Mouse (Mus musculus): ENCODE results near the gene Ppan.
A peak's percentile ranks its signal among the peaks of the same experiment; 100 is the strongest.

Gene Ppan

DNA sequence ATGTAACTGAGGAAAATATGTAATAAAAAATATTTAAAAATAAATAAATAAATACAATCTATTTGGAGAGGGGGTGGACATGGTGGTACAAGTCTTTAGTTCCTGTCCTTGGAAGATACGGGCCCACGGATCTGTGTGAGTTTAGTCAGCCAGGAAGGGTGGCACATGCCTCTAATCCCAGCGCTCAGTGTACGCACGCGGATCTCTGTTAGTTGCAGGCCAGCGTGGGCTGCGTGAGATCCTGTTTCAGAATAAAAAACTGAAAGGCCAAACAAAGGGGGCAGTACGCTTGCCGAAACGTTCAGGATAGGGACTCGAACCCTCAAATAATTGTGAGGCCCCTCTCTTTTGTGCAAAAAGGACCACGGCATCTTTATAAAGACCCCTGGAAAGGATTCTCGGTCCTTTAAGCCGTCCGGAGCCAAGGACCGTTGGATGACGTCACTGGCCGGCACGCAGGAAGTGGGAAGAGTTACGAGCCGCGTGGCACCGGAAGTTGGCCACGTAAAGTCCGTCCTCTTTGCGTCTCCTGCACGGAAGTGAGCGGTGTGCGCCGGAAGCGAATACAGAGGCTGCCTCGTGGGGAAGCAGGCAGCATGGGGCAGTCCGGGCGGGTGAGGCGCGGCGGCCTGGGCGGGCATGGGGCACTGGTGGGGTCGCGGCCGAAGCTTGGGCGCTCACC, at the start of gene Ppan:
Gene Ppan, plus strand, starts transcription at position 472 of the 682 bp plus-strand sequence.
- DNase-seq = peak; percentile 96

DNA sequence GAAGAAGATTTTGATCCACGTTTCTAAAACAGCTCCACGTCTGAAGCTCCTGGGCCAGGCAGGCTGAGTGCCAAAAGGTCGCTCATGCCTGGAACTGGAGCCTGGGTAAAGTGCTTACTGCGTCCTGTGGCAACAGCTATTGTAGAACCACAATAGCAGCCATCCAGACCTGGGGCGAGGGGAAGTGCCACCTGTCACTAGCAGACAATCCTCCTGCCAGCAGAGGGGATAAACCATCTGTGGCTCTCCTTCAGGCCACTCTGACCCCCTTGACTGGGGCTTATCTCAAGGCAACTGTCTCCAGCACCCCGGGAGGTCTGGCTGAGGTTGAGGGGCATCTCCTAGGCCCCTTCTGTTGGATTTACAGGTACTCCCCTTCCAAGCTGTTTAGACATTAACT, 49.0 kb upstream of the Ppan start:
- peak; percentile 15 for DNase-seq

DNA sequence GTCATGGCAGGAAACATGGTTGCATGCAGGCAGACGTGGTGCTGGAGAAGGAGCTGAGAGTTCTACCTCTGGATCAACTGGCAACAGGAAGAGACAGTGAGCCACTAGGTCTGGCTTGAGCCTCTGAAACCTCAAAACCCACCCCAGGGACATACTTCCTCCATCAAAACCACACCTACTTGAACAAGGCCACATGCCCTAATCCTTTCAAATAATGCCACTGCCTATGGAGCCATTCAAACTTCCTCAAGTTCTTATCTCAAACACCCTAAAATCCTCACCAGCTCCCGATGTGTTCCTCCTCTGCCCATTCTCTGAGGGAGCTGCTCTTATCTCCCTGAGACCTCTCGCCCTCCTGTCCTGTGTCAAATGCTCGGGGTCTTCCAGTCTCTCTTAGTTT, 45.8 kb upstream of the Ppan start:
- DNase-seq = no peak

DNA sequence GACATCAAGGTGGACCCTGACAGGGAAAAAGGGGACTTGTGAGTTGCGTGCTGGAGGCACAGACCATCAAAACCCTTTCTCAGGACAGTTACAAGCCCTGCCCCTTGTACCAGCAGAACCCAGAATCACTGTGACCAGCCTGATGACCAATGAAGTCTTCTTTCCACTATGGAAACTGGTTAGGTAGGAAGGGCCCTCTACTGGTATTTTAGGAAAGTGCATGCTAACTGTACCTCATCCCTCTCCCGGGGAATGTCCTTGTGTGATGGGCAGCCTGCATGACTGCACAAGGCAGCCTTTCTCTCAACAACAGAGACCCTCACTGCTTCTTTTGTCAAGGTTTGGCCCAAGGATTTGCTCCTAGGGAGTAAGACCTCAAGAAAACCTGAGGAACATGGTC, 45.3 kb upstream of the Ppan start:
- DNase-seq = no peak

DNA sequence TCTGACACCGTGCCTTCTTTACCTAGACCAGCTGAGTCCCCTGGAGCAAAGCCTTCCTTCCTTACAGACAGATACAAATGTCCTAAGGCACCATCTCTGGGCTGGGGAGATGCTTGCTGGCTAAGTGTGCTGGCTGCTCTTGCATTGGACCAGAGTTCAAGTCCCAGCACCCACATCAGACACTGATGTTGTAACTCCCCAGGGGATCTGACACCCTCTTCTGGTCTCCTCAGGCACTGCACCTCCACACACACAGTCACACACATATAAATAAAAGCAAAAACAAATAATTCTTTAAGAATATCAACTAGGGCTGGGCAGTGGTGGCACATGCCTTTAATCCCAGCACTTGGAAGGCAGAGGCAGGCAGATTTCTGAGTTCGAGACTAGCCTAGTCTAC, 37.8 kb upstream of the Ppan start:
- DNase-seq = no peak

DNA sequence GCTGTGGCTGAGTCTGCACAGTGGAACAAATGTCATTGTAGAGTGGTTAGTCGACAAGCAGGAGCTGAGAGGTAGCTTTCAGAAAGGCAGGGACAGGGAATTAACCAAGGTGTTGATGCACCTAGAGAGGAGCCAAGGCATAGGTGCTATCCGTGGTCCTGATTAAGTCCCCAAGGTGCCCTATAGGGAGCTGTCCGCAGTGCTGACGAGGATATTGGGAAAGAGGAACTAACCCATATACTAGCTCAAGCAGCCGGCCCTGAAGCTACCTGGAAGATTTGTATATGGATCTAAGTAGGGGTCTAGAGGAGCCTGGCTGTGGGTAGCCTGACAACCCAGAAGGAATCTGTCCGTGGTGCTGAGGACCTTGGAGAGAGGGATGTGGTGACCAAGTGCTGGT, 30.8 kb upstream of the Ppan start:
- no peak for DNase-seq

DNA sequence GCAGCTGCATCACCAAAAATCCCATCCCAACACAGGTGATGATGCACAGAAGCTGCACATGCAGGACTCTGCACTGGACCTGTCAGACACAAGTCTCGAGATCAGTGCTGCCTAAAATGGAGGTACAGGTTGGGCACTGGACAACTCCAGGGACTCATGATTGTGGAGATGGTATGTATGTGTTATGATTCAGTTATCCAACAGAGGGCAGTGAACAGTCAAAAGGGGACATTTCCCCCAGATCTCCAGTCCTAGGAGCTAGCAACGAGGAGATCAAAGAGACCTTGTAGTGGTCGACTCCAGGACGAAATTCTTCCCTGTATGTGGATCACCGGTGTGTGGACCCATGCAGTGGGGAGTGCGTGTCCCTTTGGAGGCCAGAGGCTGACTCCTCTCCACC, 28.0 kb upstream of the Ppan start:
- DNase-seq = no peak

DNA sequence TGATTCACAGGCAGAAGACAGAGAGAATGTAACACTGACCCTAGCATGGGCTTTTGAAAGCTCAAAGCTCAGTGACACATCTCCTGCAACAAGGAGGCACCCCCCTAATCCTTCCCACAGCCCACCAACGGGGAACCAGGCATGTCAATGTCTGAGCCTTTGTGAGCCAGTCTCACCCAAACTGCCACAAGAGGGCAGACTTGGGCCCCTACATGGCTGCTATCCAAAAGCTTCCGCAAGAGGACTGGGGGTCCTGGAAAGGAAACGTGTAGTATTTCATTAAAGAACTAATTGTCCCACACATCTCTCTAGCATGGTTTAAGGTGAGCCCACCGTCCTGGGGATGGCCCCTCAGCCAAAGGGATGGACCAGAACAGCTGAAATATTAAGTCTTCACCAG, 26.2 kb upstream of the Ppan start:
- no peak for DNase-seq

- no peak for DNase-seq
Observed at GRCm38 (mm10) chr9:20862225-20862624, 25.8 kb upstream of the Ppan start.

DNA sequence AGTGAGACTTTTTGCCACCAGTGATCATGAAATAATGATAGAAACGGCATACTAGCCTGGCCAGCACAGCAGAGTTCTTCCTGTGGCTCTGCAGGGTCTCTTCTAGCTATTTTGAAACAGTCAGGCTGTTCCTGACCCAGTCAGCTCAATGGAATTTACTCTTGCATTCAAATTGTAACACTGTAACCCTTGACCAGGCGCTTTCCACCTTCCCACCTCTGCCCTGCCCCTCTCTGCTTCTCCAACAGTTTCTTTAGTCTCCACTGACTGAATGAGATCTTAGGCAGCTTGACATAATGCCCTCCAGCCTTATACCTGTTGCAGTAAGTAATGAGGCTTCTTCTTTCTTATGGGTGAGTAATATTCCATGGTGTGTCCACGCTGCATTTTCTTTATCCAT, 21.1 kb upstream of the Ppan start:
- DNase-seq = no peak

DNA sequence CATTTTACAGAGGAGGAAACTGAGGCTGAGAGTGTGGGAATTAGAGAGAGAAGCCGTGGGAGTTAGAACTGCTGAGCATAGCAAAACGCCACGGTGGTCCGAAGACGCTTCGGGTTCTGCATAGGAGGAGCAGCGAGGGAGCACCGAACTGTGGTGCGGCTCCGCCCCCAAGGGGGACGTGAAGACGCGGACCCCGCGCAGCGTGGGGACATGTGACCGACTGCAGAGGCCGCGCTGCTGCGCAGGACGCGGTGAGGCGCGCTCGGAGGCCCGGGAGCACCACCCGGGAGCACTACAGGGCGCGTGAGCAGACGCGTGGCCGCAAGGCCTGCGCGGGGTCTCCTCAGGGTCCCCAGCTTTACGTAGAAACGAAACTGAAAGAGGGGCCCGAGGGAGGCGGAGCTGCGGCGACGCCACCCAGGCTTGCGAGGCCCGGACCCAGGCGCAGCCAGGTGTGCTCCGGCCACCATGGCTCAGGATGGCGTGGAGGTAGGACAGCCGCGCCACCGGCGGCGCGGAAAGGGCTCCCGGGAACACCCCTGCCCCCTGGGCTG, 19.4 kb upstream of the Ppan start, which contains the start of gene A230050P20Rik:
Gene A230050P20Rik, plus strand, starts transcription at position 195 of the 554 bp plus-strand sequence.
- DNase-seq = peak; percentile 82

GRCm38 (mm10) chr9:20869246-20869645, 18.7 kb upstream of the Ppan start:
- peak; percentile 50 for DNase-seq

DNA sequence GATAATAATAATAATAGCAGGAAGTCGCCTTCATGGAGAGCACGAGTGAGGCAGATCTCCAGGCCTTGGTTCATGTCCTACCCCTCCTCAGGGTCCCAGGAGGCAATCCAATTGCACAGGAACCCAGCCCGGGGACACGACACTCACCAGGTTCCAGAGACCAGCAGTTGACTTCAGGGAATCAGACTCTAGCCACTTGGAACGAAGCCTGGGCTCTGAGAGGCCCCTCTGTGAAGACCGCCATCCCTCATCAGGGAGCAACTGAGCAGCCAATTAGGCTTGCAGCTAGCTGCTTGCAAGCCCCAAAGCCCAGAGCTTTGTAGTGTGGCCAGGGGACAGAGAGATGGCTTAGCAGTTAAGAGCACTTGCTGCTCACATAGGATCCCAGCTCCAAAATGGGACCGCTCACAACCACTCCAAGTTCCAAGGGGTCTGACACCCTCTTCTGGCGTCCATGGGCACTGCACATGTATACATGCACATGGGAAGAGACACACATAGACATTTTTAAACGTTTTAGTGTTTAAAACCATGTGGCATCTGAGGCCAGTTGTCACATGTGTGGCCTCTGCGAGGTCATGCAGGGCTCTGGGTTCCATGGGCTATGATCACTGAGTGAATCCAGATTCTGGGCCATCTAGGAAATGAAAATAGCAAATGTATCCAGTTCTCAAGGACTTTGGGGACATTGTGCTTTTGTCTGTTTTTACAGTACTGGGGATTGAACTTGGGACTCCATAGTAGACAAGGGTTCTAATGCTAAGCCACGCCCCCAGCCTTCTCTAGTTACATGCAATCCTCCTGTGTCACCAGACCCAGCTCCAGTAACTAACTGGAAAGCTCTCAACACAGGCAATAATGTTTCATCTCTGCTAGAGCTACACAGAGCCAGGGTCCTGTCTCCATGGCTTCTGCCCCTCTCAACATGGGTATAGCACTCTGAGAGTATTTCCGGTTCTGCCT, 17.5 kb upstream of the Ppan start:
- peak; percentile 29 for DNase-seq

GRCm38 (mm10) chr9:20872991-20873390, 15.0 kb upstream of the Ppan start:
- no peak for DNase-seq

GRCm38 (mm10) chr9:20873521-20873920, 14.5 kb upstream of the Ppan start:
- peak; percentile 36 for DNase-seq

DNA sequence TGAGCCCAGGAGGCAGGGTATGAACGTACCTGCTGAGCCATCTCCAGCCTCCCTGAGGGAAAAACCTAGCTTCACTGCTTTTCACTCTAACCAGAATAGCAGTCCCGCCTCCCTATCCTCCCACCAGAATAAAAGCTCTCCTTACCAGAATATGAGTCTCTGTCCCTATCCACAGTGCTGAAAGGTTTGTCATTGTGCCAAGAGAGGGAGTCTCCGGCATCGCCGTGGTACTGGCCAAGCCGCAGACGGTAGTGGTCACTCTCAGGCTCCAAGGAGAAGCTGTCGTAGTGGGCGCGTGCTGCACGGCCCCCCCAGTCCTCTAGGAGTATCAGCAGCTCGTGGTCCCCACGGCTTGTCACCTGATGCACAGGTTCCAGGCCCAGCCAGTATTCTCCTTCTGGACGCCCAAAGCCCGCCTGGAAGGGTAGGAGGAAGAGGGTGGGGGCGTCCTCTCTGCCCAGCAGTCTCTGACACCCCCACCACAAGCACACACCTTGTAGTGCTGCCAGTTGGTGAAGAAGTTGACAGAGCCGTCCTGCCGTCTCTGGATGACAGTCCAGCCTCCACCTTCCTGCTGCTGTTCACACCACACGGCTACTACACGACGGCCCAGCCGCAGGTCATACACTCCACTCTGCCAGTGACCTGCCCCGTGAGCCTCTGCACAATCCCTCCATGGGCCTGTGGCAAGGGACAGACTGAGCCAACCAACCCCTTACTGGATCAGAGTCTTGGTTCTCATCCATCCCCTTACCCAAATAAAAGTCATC, 12.8 kb upstream of the Ppan start:
- DNase-seq = peak; percentile 63

DNA sequence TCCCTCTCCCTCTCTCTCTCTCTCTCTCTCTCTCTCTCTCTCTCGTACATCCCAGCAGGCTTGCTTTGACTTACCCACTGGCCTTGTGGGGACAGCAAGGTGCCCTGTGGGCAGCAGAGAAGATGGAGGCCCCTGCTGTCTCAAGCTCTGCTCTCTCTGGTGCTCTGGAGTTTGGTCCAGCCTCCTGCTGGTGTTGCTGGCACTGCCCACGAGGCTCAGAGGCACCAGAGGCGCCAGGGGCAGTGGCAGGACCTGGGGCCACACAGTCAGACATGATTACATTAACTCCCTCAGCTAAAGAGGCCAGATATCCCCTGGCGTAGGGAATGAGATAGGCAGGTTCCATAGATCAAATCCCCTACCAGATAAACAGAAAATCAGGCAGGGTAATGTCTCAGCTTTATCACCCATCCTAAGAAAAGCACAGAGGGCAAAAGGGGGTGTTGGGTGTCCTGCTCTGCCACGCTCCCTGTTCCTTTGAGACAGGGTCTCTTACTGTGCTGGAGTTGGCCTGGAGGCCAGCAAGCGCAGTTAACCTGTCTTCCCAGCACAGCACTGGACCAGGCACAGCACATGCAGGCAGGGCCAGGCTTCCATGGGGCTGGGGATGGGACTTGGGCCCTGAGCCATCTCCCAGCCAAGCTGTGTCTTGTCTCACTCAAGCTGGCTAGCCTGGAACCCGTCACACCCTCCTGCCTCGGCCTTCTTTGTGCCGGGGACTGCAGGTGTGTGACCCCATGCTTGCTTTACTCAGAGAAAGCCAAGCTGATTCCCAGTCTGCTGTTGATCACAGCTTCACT, 11.5 kb upstream of the Ppan start:
- DNase-seq = peak; percentile 69

- no peak for DNase-seq
Observed at GRCm38 (mm10) chr9:20877118-20878040, 10.6 kb upstream of the Ppan start.

GRCm38 (mm10) chr9:20878041-20878709, 9.8 kb upstream of the Ppan start:
- peak; percentile 100 for DNase-seq

GRCm38 (mm10) chr9:20878710-20879065, 9.3 kb upstream of the Ppan start:
- no peak for DNase-seq
